17 mouse cellular contexts compared by ENCODE assay signal in genomic region chr4:134840231-134840630, GRCm38 (mm10). TPM values are rescaled to one million over a fixed set of nuclear protein-coding genes. Genes with fewer than 3 reads are reported as not detected.
"Had no signal": no experiment of that assay in that cellular context is flagged by ENCODE, and none has a peak within 500 bp of the region (broad histone marks: within the 10 kb centered on the region; RNA-seq: fewer than 3 reads in every experiment).

No protein-coding gene starts in this region.

- H3K4me2 ChIP-seq: neural tube, embryonic 15.5 days; stomach, embryonic 15.5 days had no signal

- H3K9ac ChIP-seq: neural tube, embryonic 15.5 days; stomach, embryonic 15.5 days had no signal

- H3K27ac ChIP-seq: neural tube, embryonic 15.5 days; stomach, embryonic 15.5 days; stomach, postnatal 0 days had no signal

- H3K9me3 ChIP-seq: neural tube, embryonic 15.5 days; stomach, embryonic 15.5 days had no signal

- H3K27me3 ChIP-seq: neural tube, embryonic 15.5 days; stomach, embryonic 15.5 days had no signal

- DNase-seq: retina, postnatal 1 day; right cerebral cortex, adult 18-20 months; right cerebral cortex, postnatal 14 days; right cerebral cortex, postnatal 25 days; right cerebral cortex, postnatal 4 days; spleen, adult 18-20 months; thymus, adult 18-20 months; thymus, adult 2 months; thymus, postnatal 14 days; thymus, postnatal 25 days; thymus, postnatal 36 days; thymus, postnatal 4 days had no signal

- H3K36me3 ChIP-seq: stomach, embryonic 15.5 days had no signal

- H3K4me3 ChIP-seq: neural tube, embryonic 15.5 days; stomach, embryonic 15.5 days had no signal

- H3K4me1 ChIP-seq: stomach, embryonic 15.5 days had no signal

RNA-seq across cellular contexts. Expression of gene Rhd, which starts 24.1 kb away (rescaled TPM):
- total RNA-seq: neutrophil, adult 5-6 weeks had no signal
- polyA plus RNA-seq: small intestine, adult 2 months had no signal
